Mouse (Mus musculus) liver, embryonic 14.5 days (tissue): ENCODE measurements around the gene Agap1. TPM values are rescaled to one million over a fixed set of nuclear protein-coding genes. Genes with fewer than 3 reads are reported as not detected.

ENCODE experiments used
- ATAC-seq: fragments of 200-750 bp; cut with Nextera tagmentation; 2 replicates; pipeline ENCODE4 v1.8.0; 2017; ENCODE audit warnings: moderate number of reproducible peaks, mild to moderate bottlenecking, moderate library complexity; ENCODE audit not compliant: insufficient read depth
- DNase-seq, 3 experiments: peaks; one replicate each; pipeline ENCODE4 v3.0.0-alpha.2; 2012 to 2013; ENCODE audit warnings: low read depth in 3 of 3, low spot score in 3 of 3
- H3K27ac ChIP-seq: fragments of 300-500 bp; sonication (generic); 2 replicates; pipeline ENCODE4 v1.5.1; 2014; ENCODE audit warnings: moderate library complexity, mild to moderate bottlenecking, control low read depth, inconsistent platforms
- H3K27me3 ChIP-seq: fragments of 300-500 bp; sonication (generic); 2 replicates; pipeline ENCODE4 v1.6.1; 2014; ENCODE audit warnings: mild to moderate bottlenecking, low read length, moderate library complexity; ENCODE audit not compliant: control insufficient read depth, insufficient read depth
- H3K36me3 ChIP-seq: fragments of 300-500 bp; sonication (generic); replicated peaks from 2 replicates; pipeline ENCODE4 v1.6.1; 2014; ENCODE audit warnings: low read depth; ENCODE audit not compliant: control insufficient read depth, insufficient read depth
- H3K4me1 ChIP-seq, 2 experiments: fragments of 200-500 bp in 1 of 2; fragments of 300-500 bp in 1 of 2; sonication (generic) in 1 of 2; replicated peaks; 2 replicates each; pipeline ENCODE4 v1.6.1; 2012 to 2014; ENCODE audit warnings: antibody characterized with exemption in 1 of 2, inconsistent platforms in 1 of 2, low read length in 1 of 2; ENCODE audit not compliant: control insufficient read depth in 2 of 2, insufficient read depth in 2 of 2
- H3K4me2 ChIP-seq: fragments of 300-500 bp; sonication (generic); 2 replicates; pipeline ENCODE4 v1.6.1; 2014; ENCODE audit warnings: low read depth, mild to moderate bottlenecking, control low read depth, moderate library complexity
- H3K4me3 ChIP-seq, 2 experiments: fragments of 200-500 bp in 1 of 2; fragments of 300-500 bp in 1 of 2; sonication (generic) in 1 of 2; 2 replicates each; pipeline ENCODE4 v1.5.1; 2012 to 2014; ENCODE audit warnings: low read depth in 2 of 2, low read length in 2 of 2, mild to moderate bottlenecking in 2 of 2, control low read depth in 1 of 2, inconsistent platforms in 1 of 2, moderate library complexity in 1 of 2; ENCODE audit not compliant: insufficient read depth in 1 of 2
- H3K9ac ChIP-seq: fragments of 300-500 bp; sonication (generic); replicated peaks from 2 replicates; pipeline ENCODE4 v1.6.1; 2014; ENCODE audit warnings: mild to moderate bottlenecking, control low read depth, moderate library complexity
- H3K9me3 ChIP-seq: fragments of 300-500 bp; sonication (generic); 2 replicates; pipeline ENCODE4 v1.6.1; 2016; ENCODE audit warnings: low read length, mixed read lengths; ENCODE audit not compliant: control insufficient read depth
- CTCF ChIP-seq: IDR thresholded peaks from 2 replicates; pipeline ENCODE4 v1.5.1; 2016; ENCODE audit warnings: antibody characterized with exemption, low read depth, control low read depth
- EP300 ChIP-seq: IDR thresholded peaks from 2 replicates; pipeline ENCODE4 v1.6.1; 2016; ENCODE audit warnings: antibody characterized with exemption, low read depth
- WGBS: fragments of 180-500 bp; shearing (Covaris S2); extraction: QIAGEN DNeasy Blood & Tissue Kit; methylation state at CpG from one replicate; pipeline ENCODE4 v1.1.7; 2014; ENCODE audit not compliant: insufficient replicate concordance; 5-methylcytosine and 5-hydroxymethylcytosine counted together
- polyA plus RNA-seq, 2 experiments: library from polyadenylated mRNA; depleted of rRNA in 1 of 2; stranded (reverse) in 1 of 2; unstranded in 1 of 2; fragments of >200 nt; fragmentation: Nextera tagmentation in 1 of 2; extraction: Ambion mirVana in 1 of 2; gene quantifications; 2 replicates each; pipeline versions ENCODE4 v1.2.1 to v1.2.3; 2012 to 2014

Agap1 gene
- polyA plus RNA-seq, 2 experiments, result 1.1 TPM

- DNase-seq (no peak), ATAC-seq (no peak)
- Histone ChIP-seq H3K27me3 (peaks cover 50% of the 10 kb centered on the region), H3K4me2 (no peak overlapping the region), H3K27ac (no peak overlapping the region), H3K9ac (no peak overlapping the region), H3K4me3 (no peak overlapping the region), H3K4me1 (no peaks in the 10 kb centered on the region), H3K9me3 (no peaks in the 10 kb centered on the region), H3K36me3 (no peaks in the 10 kb centered on the region)
- TF ChIP-seq CTCF (no peak), EP300 (no peak)
- WGBS, result 2% methylated on average over 7 of the region's 7 CpGs
Measured at GRCm38 (mm10) chr1:89922282-89922681, 467.7 kb downstream of the Agap1 start.

GRCm38 (mm10) chr1:89922883-89923641 is 468.5 kb downstream of the Agap1 start:
- Histone ChIP-seq H3K27ac (no peak overlapping the region), H3K27me3 (peaks cover 58% of the 10 kb centered on the region), H3K4me3 (no peak overlapping the region), H3K9me3 (no peaks in the 10 kb centered on the region), H3K4me1 (no peaks in the 10 kb centered on the region), H3K36me3 (no peaks in the 10 kb centered on the region), H3K9ac (no peak overlapping the region), H3K4me2 (no peak overlapping the region)
- ATAC-seq (no peak), DNase-seq (no peak)
- WGBS, result 2% methylated on average over 37 of the region's 41 CpGs
- TF ChIP-seq CTCF, result no peak
- no peak for TF ChIP-seq EP300

GRCm38 (mm10) chr1:89923642-89924020 is 469.0 kb downstream of the Agap1 start:
- no peaks in the 10 kb centered on the region for H3K4me1 ChIP-seq
- no peak for ATAC-seq
- no peaks in the 10 kb centered on the region for H3K36me3 ChIP-seq
- no peak overlapping the region for H3K9ac ChIP-seq
- H3K27ac ChIP-seq, result no peak overlapping the region
- DNase-seq, result no peak
- no peak overlapping the region for H3K4me2 ChIP-seq
- H3K4me3 ChIP-seq, result no peak overlapping the region
- H3K9me3 ChIP-seq, result no peaks in the 10 kb centered on the region
- peaks cover 61% of the 10 kb centered on the region for H3K27me3 ChIP-seq
- TF ChIP-seq EP300 (no peak), CTCF (no peak)
- WGBS, result 18% methylated on average over 14 of the region's 14 CpGs

- Histone ChIP-seq H3K4me3 (no peak overlapping the region), H3K9ac (no peak overlapping the region), H3K4me2 (no peak overlapping the region), H3K27ac (no peak overlapping the region), H3K9me3 (no peaks in the 10 kb centered on the region), H3K27me3 (peaks cover 82% of the 10 kb centered on the region), H3K4me1 (no peaks in the 10 kb centered on the region), H3K36me3 (no peaks in the 10 kb centered on the region)
- ATAC-seq (no peak), DNase-seq (no peak)
- TF ChIP-seq CTCF, result no peak
- no peak for TF ChIP-seq EP300
- WGBS, result 50% methylated on average over 12 of the region's 12 CpGs
Measured at GRCm38 (mm10) chr1:89925501-89926190, 471.0 kb downstream of the Agap1 start.

- WGBS, result 30% methylated on average over 9 of the region's 9 CpGs
- H3K9me3 ChIP-seq, result no peaks in the 10 kb centered on the region
- peaks cover 88% of the 10 kb centered on the region for H3K27me3 ChIP-seq
- H3K27ac ChIP-seq, result no peak overlapping the region
- no peaks in the 10 kb centered on the region for H3K36me3 ChIP-seq
- peak overlapping the region; percentile 48 for H3K4me2 ChIP-seq
- DNase-seq (no peak), ATAC-seq (no peak)
- no peaks in the 10 kb centered on the region for H3K4me1 ChIP-seq
- H3K9ac ChIP-seq, result no peak overlapping the region
- TF ChIP-seq CTCF, result no peak
- TF ChIP-seq EP300, result no peak
- H3K4me3 ChIP-seq, result no peak overlapping the region
Measured at GRCm38 (mm10) chr1:89926583-89927060, 472.0 kb downstream of the Agap1 start.
